Mouse (Mus musculus) hindbrain, embryonic 11.5 days (tissue): ENCODE measurements at regions not wholly inside any gene's neighbourhood (a gene's known extent, or its start where the extent isn't known, plus 50 kb on each side); places are given as distances from the start of the nearest gene placed in this dataset.

Source experiments
- ATAC-seq: fragments of 200-750 bp; cut with Nextera tagmentation; 2 replicates; pipeline ENCODE4 v1.8.0; 2017; ENCODE audit warnings: mild to moderate bottlenecking, moderate TSS enrichment, moderate library complexity; ENCODE audit not compliant: low FRiP score
- DNase-seq: peaks from one replicate; pipeline ENCODE4 v3.0.0-alpha.2; 2015; ENCODE audit warnings: low spot score
- H3K27ac ChIP-seq: fragments of 300-500 bp; sonication (generic); 2 replicates; pipeline ENCODE4 v1.5.1; 2014; ENCODE audit warnings: mild to moderate bottlenecking, low read depth, low read length
- H3K27me3 ChIP-seq: fragments of 300-500 bp; sonication (generic); 2 replicates; pipeline ENCODE4 v1.6.1; 2014; ENCODE audit warnings: mild to moderate bottlenecking, low read length, moderate library complexity, mixed read lengths; ENCODE audit not compliant: control insufficient read depth, insufficient read depth
- H3K36me3 ChIP-seq: fragments of 300-500 bp; sonication (generic); 2 replicates; pipeline ENCODE4 v1.6.1; 2014; ENCODE audit warnings: mild to moderate bottlenecking, low read length, moderate library complexity, mixed read lengths; ENCODE audit not compliant: control insufficient read depth, insufficient read depth
- H3K4me1 ChIP-seq: fragments of 300-500 bp; sonication (generic); replicated peaks from 2 replicates; pipeline ENCODE4 v1.6.1; 2014; ENCODE audit warnings: low read length, mixed read lengths; ENCODE audit not compliant: control insufficient read depth, insufficient read depth
- H3K4me2 ChIP-seq: fragments of 300-500 bp; sonication (generic); replicated peaks from 2 replicates; pipeline ENCODE4 v1.6.1; 2014; ENCODE audit warnings: mild to moderate bottlenecking, low read depth, low read length
- H3K4me3 ChIP-seq: fragments of 300-500 bp; sonication (generic); 2 replicates; pipeline ENCODE4 v1.5.1; 2014; ENCODE audit warnings: low read depth, low read length
- H3K9ac ChIP-seq: fragments of 300-500 bp; sonication (generic); 2 replicates; pipeline ENCODE4 v1.6.1; 2014; ENCODE audit warnings: low read depth, low read length
- H3K9me3 ChIP-seq: fragments of 300-500 bp; sonication (generic); 2 replicates; pipeline ENCODE4 v1.6.1; 2016; ENCODE audit warnings: low read length; ENCODE audit not compliant: control insufficient read depth
- WGBS: fragments of 180-500 bp; shearing (Covaris S2); extraction: QIAGEN DNeasy Blood & Tissue Kit; methylation state at CpG from one replicate; pipeline ENCODE4 v1.1.7; 2014; 5-methylcytosine and 5-hydroxymethylcytosine counted together

DNA sequence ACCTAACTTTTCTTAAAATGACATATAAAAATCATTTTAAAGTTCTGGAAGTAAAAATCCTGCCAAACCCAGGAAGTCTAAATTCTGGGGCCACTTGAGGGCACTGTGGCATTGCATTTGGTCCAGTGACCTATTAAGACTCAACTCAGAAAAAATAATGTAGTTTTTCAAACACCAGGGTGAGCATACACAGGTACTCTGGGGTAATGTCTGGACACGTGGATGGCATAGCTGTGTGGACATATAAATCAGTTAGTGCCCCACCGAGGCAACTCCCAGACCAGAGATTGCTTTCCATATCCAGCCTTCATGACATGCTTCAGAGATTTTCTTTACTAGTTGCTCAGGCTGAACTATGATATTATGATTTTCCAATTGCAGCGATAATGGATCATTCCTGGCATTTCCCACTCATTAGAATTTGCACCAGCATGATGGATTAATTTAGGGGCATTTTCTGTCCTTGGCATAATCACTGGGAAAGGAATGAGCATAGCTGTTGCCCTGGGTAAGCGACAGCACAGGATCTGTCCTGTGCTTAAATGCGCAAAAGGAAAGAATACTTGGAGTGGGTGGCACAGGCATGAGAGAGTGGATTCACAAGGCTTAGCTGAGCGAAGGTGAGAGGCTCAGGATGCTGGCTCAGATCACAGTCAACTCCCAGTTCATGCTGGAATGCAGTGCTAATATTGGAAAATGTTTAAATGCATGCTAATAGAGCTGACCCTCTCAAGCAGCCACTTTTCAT, 1526.6 kb upstream of the Cdh8 start:
- DNase-seq (peak; percentile 26), ATAC-seq (peak; percentile 50; the same call in 1 of the 2 replicates)
- Histone ChIP-seq H3K36me3 (no peaks in the 10 kb centered on the region), H3K4me3 (no peak overlapping the region), H3K9me3 (no peaks in the 10 kb centered on the region), H3K27me3 (no peaks in the 10 kb centered on the region), H3K27ac (no peak overlapping the region), H3K4me2 (no peak overlapping the region), H3K9ac (no peak overlapping the region), H3K4me1 (no peaks in the 10 kb centered on the region; the same call in 1 of the 2 replicates)
- WGBS: 77% methylated on average over 6 of the region's 6 CpGs

- H3K36me3 ChIP-seq: no peaks in the 10 kb centered on the region
- H3K27ac ChIP-seq: no peak overlapping the region
- peak; percentile 91 for ATAC-seq
- WGBS: 25% methylated on average over 4 of the region's 4 CpGs
- H3K9me3 ChIP-seq: no peaks in the 10 kb centered on the region
- H3K4me3 ChIP-seq: no peak overlapping the region
- no peak overlapping the region for H3K9ac ChIP-seq
- no peaks in the 10 kb centered on the region for H3K27me3 ChIP-seq
- DNase-seq: peak; percentile 60
- no peak overlapping the region for H3K4me2 ChIP-seq
- no peaks in the 10 kb centered on the region; the same call in 1 of the 2 replicates for H3K4me1 ChIP-seq
These were observed 1523.3 kb upstream of the Cdh8 start for GRCm38 (mm10) chr8:100939533-100939932.

DNA sequence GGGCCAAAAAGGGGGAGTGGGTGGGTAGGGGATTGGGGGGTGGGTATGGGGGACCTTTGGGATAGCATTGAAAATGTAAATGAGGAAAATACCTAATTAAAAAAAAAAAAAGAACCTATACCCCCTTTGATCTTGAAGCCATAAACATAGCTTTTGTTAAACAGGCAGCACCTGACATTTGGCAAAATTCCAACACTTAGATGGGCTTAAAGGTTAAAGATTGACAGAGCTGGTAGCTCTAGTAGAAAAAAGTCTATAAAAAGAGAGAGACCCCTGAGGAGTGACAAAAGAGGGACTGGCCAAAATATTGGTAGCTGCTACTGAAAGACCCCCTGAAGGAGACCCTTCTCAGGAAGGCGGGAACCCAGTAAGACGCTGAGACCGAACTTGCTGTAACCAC, 1474.0 kb upstream of the Cdh8 start:
- Histone ChIP-seq H3K4me1 (no peaks in the 10 kb centered on the region), H3K36me3 (no peaks in the 10 kb centered on the region), H3K9ac (no peak overlapping the region), H3K27me3 (no peaks in the 10 kb centered on the region), H3K27ac (no peak overlapping the region), H3K4me2 (no peak overlapping the region), H3K4me3 (no peak overlapping the region), H3K9me3 (no peaks in the 10 kb centered on the region)
- DNase-seq (no peak), ATAC-seq (no peak)
- 64% methylated on average over 3 of the region's 3 CpGs for WGBS

DNA sequence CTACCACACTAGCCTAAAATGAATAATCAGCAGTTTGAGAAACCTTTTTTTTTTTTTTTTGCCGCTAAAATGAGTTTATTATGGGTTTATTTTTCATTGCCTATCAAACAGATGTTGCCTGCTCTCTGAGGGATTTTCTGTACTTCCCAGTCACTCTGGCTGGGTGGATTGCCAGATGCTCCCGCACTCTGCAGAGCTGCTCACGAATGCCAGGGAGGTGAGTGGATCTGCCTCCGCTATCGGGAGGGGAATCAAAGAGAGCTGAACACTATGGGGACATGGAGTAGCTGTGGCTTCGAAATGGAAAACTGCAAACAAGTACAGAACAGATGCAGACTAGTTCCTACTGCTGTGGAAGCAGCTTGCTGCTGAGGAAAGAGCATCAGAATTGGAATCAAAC, 1449.4 kb upstream of the Cdh8 start:
- DNase-seq: no peak
- no peaks in the 10 kb centered on the region for H3K36me3 ChIP-seq
- H3K9me3 ChIP-seq: no peaks in the 10 kb centered on the region
- no peaks in the 10 kb centered on the region for H3K27me3 ChIP-seq
- no peak overlapping the region for H3K9ac ChIP-seq
- no peaks in the 10 kb centered on the region for H3K4me1 ChIP-seq
- H3K4me3 ChIP-seq: no peak overlapping the region
- no peak overlapping the region for H3K4me2 ChIP-seq
- no peak for ATAC-seq
- WGBS: 80% methylated on average over 6 of the region's 6 CpGs
- no peak overlapping the region for H3K27ac ChIP-seq

DNA sequence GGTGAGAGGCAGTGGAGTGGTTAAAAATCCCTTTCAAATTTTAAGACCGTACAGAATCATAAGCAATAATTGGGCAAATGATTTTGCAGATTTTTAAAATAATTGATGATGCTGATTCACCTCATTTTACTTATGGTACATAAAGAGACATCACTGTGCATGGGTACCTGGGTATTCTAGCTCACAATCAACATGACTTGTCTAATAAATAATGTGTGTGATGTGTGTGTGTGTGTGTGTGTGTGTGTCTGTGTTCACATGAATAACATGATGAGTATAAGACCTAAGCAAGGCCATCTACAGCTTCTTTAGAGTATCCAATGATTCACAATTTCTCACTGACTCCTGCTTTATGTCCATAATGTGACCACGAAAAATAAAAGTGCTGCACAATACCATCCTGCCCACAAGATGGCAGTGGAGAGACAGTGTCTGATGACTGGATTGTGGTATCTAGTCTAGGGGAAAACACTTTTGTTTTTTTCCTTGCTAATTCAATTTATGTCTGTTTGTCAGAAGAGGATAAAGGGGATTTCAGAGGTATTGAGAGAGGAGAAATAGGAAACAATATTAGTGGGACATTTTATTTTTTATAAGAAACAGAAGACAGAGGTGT, 1434.7 kb upstream of the Cdh8 start:
- Histone ChIP-seq H3K4me1 (no peaks in the 10 kb centered on the region), H3K4me2 (no peak overlapping the region), H3K27ac (no peak overlapping the region), H3K27me3 (no peaks in the 10 kb centered on the region), H3K9me3 (no peaks in the 10 kb centered on the region), H3K36me3 (no peaks in the 10 kb centered on the region), H3K4me3 (no peak overlapping the region), H3K9ac (no peak overlapping the region)
- ATAC-seq: peak; percentile 70
- DNase-seq: peak; percentile 79
- 47% methylated on average over 2 of the region's 2 CpGs for WGBS
